Mouse (Mus musculus) naive thymus-derived CD4-positive, alpha-beta T cell, adult 2 months (primary cell): ENCODE data around the gene Trpv1.

Source experiments
- DNase-seq: peaks from one replicate; pipeline ENCODE4 v3.0.0-alpha.2; 2011; ENCODE audit warnings: low read depth

Trpv1 gene

GRCm38 (mm10) chr11:73235990-73236701 is 2.1 kb downstream of the Trpv1 start:
- DNase-seq: no peak

GRCm38 (mm10) chr11:73236731-73237130 is 2.6 kb downstream of the Trpv1 start:
- DNase-seq: no peak

GRCm38 (mm10) chr11:73242199-73242598 is 8.1 kb downstream of the Trpv1 start:
- DNase-seq: no peak

- DNase-seq: no peak
These were observed 8.7 kb downstream of the Trpv1 start for GRCm38 (mm10) chr11:73242777-73243176.

DNA sequence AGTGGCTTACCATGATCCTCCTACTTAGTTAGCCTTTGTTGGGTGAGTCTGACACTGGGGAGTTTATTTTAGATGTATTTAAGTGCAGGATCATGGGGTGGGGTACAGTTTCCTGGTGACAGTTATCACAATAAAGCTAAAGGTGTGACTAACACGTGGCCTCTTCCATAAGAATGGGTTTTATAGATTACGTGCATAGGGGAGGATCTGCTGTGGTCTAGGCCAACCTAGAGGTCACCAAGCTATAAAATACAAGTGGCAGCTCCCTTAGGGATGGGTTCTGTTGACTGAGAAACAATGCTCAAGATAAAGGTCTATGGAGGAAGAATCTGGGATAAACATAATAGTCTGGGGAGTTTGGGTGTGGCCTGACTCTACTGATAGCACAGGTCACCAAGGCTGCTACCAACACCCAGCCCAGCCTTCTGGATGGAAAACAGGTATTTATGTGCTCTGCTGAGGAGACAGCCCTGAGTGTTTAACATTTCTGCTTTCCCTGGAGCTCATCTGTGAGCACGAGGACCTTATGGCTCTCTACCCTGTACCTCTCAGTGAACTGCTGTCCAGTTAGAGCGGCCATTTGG is 23.4 kb downstream of the Trpv1 start:
- DNase-seq: no peak

- no peak for DNase-seq
These were observed 24.6 kb downstream of the Trpv1 start for GRCm38 (mm10) chr11:73258664-73259063.

DNA sequence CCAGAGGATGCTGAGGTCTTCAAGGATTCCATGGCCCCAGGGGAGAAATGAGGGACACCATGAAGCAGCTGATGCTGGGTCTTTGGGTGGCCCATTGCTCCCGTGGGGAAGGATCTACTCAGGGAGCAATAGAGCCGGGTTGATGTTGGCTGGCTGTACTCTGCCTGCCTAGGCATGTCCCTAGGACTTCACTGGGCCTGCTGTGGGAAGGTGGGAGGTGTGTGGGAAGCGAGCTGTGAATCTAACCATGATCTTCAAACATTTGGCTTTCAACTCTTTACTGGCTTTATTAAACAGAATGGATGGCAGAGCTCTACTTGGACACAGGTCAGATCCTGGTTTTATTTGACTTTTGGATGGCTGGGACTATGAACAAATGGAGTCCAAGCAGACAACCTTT is 26.4 kb downstream of the Trpv1 start:
- DNase-seq: no peak

DNA sequence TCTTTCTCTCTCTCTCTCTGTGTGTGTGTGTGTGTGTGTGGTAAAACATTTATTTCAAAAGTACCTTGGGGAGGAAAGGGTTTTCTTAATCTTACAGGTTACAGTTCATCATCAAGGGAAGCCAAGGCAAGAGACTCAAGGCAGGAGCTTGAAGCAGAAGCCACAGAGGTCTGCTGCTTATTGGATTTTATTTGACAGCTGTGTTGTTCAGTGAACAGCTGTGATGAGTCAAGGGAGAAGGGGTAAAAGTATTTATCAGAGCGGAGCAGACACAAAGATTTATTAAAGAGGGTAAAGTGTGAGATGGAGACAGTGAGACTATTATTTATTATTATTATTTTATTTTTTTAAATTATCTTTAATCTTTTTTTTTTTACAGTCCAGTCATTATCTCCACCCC is 27.3 kb downstream of the Trpv1 start:
- DNase-seq: no peak

DNA sequence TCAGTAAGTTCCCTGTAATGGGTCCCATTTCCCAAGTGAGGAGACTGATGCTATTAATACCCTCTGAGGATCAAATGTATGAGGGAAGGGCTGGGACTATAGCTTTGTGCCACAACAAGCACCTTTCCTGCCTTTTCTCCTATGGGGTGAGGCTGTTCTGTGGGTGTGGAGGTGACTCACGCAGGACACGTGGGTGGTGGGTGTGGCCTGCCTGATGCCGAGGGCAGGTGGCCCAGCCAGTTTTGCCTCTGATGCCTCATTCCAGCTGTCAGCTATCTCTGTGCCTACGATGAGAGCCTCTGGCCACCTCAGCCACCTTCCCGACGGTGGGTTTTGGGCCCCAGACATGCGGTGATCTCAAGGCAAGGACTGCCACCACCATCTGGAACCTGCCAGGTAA is 33.2 kb downstream of the Trpv1 start, which contains the start of gene Trpv3:
Gene Trpv3, plus strand, starts transcription at position 122 of the 400 bp plus-strand sequence.
- DNase-seq: no peak

DNA sequence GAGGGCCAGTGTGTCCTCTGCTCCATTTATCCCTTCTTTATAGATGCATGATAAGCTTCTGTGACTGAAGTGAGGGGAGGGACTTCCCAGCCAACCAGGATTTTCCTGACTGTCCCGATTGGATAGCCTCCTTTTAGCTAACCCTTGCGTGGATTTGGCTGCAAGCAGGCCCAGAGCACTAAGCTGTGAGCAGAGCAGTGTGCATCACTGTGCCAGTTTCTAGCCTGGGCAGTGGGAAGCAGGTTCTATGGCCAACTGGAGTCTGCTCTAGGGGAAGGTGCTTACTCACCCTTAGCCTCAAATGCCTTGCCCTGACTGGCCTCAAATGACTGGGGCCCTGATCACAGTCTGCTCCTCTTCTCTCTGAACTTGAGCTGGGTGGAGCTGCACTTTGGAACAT is 40.7 kb downstream of the Trpv1 start:
- no peak for DNase-seq

GRCm38 (mm10) chr11:73280710-73281109 is 46.6 kb downstream of the Trpv1 start:
- DNase-seq: peak; percentile 36

- DNase-seq: peak; percentile 70
These were observed 47.5 kb downstream of the Trpv1 start for GRCm38 (mm10) chr11:73281528-73282027.

DNA sequence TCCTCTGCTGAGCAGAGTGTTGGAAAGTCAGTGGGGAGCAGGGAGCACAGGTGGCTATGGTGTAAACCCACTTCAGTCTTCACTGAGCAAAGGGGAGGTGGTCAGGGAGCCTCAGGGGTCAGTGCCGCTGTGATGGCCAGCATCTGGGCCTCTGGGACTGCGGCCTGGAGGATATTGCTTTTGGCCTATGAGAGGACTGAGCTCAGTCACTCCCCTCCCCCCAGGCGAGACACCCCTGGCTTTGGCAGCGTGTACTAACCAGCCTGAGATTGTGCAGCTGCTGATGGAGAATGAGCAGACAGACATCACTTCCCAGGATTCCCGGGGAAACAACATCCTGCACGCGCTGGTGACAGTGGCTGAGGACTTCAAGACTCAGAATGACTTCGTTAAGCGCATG is 49.3 kb downstream of the Trpv1 start:
- DNase-seq: no peak

DNA sequence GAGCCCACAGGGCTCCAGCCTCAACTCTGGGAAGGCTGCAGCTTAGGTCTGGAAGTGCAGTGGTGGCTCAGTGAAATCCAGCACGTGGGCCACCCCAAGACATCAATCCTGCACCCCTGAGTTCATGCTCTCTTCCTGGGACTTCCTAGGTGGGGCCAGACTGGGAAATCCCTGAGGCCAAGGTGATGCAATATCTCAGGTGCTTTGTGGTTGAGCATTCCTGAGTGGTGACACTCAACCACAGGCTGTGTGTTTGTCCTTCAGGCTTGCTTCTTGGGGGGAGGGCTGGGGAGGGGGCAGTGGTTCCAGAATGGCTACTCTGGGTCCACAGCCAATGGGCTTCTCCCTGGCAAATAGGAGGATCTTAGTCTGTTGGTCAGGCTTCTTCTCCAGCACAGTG is 49.8 kb downstream of the Trpv1 start:
- no peak for DNase-seq

- no peak for DNase-seq
These were observed 50.3 kb downstream of the Trpv1 start for GRCm38 (mm10) chr11:73284351-73284750.

DNA sequence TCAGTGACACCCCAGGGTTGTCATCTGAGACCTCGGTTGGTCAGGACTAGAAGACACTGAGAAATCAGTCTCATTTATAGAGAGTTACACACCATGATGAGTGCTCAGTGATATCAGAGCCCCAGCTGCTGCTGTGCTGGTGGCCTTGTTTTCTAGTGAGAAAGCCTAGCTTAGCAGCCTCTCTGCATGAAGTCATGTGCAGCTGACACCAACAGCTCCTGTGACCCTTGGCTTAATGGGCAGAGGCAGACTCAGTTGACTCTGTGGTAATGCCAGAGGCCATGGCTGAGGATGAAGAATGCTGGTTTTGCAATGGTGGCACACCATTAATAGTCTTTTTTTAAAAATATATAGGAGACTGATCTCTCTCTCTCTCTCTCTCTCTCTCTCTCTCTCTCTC is 55.5 kb downstream of the Trpv1 start:
- no peak for DNase-seq

DNA sequence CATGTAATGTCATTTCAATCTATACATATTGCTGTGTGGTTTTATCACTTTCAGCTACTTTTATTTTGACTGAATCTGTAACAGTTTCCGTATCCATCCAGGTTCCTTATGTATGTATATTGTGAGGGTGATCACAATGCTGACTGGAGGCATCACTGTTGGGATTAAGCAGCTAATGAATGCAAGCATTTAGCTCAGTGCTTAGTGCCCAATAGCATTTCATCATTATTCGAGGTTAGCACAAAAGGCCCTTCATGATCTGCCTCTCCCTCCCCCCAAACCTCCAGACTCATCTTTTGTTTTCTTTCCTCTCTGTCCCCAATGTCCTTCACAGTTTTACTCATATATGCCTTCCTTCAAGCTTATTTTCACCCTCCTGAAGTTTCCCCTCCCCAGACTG is 69.0 kb downstream of the Trpv1 start:
- DNase-seq: no peak
